Comparison of ENCODE assay signal across 21 mouse cellular contexts in genomic region chr9:105474910-105475309, GRCm38 (mm10).
"Had no signal": no experiment of that assay in that cellular context is flagged by ENCODE, and none has a peak within 500 bp of the region (broad histone marks: within the 10 kb centered on the region; RNA-seq: fewer than 3 reads in every experiment).

No protein-coding gene starts in this region.

- H3K27ac ChIP-seq: heart, adult 2 months; hindbrain, embryonic 13.5 days; hindbrain, embryonic 15.5 days; hindbrain, postnatal 0 days; kidney, embryonic 15.5 days; kidney, postnatal 0 days; limb, embryonic 10.5 days; limb, embryonic 12.5 days; liver, embryonic 13.5 days; liver, embryonic 15.5 days had no signal

- H3K27me3 ChIP-seq: heart, embryonic 12.5 days; hindbrain, embryonic 13.5 days; hindbrain, embryonic 15.5 days; kidney, embryonic 15.5 days; limb, embryonic 12.5 days; liver, embryonic 13.5 days; liver, embryonic 15.5 days had no signal

- H3K4me1 ChIP-seq: hindbrain, embryonic 13.5 days; hindbrain, embryonic 15.5 days; limb, embryonic 10.5 days; limb, embryonic 12.5 days had no signal

- H3K4me3 ChIP-seq: heart, adult 2 months; heart, embryonic 12.5 days; hindbrain, embryonic 13.5 days; hindbrain, embryonic 15.5 days; kidney, embryonic 15.5 days; limb, embryonic 10.5 days; limb, embryonic 12.5 days; liver, embryonic 13.5 days; liver, embryonic 15.5 days had no signal

- DNase-seq: gastrocnemius, postnatal 14 days; gastrocnemius, postnatal 36 days; heart, adult 11 months; heart, adult 2 months; heart, postnatal 10 days; kidney, adult 11 months; kidney, adult 2 months; kidney, adult 9 months; kidney, postnatal 14 days; kidney, postnatal 36 days; liver; liver, embryonic 13.5 days had no signal

- H3K9me3 ChIP-seq: heart, embryonic 12.5 days; hindbrain, embryonic 13.5 days; hindbrain, embryonic 15.5 days; kidney, embryonic 15.5 days; limb, embryonic 10.5 days; limb, embryonic 12.5 days; liver, embryonic 13.5 days; liver, embryonic 15.5 days had no signal

- H3K36me3 ChIP-seq: liver, embryonic 15.5 days had no signal
